Mouse (Mus musculus) liver, adult 2 months (tissue): ENCODE results near the gene Gm36245.

ENCODE experiments used
- CTCF ChIP-seq: fragments of 200-500 bp; IDR thresholded peaks from 2 replicates; pipeline ENCODE4 v1.5.1; 2011; ENCODE audit warnings: low read depth, low read length, control low read depth
- POLR2A ChIP-seq: fragments of 200-500 bp; IDR thresholded peaks from 2 replicates; pipeline ENCODE4 v1.6.1; 2011; ENCODE audit warnings: low read length, control low read depth; ENCODE audit not compliant: insufficient read depth; ENCODE audit errors: extremely low read depth

- TF ChIP-seq POLR2A (no peak), CTCF (no peak)
These were observed 37.3 kb upstream of the Gm36245 start, which contains the start of gene 1700025B11Rik for GRCm38 (mm10) chr15:77561792-77562191.
